Mouse (Mus musculus) liver, embryonic 14.5 days (tissue): Measurements from ENCODE around the gene Oaf.
A peak's percentile ranks its signal among the peaks of the same experiment; 100 is the strongest.

Experiments
- CTCF ChIP-seq: IDR thresholded peaks from 2 replicates; pipeline ENCODE4 v1.5.1; 2016; ENCODE audit warnings: antibody characterized with exemption, low read depth, control low read depth
- EP300 ChIP-seq: IDR thresholded peaks from 2 replicates; pipeline ENCODE4 v1.6.1; 2016; ENCODE audit warnings: antibody characterized with exemption, low read depth

- TF ChIP-seq CTCF (no peak), EP300 (peak; percentile 97)
These were observed 5.2 kb downstream of the Oaf start for GRCm38 (mm10) chr9:43234496-43234895.
